Mouse (Mus musculus): ENCODE measurements around the gene 2610507B11Rik.

The 2610507B11Rik gene

DNA sequence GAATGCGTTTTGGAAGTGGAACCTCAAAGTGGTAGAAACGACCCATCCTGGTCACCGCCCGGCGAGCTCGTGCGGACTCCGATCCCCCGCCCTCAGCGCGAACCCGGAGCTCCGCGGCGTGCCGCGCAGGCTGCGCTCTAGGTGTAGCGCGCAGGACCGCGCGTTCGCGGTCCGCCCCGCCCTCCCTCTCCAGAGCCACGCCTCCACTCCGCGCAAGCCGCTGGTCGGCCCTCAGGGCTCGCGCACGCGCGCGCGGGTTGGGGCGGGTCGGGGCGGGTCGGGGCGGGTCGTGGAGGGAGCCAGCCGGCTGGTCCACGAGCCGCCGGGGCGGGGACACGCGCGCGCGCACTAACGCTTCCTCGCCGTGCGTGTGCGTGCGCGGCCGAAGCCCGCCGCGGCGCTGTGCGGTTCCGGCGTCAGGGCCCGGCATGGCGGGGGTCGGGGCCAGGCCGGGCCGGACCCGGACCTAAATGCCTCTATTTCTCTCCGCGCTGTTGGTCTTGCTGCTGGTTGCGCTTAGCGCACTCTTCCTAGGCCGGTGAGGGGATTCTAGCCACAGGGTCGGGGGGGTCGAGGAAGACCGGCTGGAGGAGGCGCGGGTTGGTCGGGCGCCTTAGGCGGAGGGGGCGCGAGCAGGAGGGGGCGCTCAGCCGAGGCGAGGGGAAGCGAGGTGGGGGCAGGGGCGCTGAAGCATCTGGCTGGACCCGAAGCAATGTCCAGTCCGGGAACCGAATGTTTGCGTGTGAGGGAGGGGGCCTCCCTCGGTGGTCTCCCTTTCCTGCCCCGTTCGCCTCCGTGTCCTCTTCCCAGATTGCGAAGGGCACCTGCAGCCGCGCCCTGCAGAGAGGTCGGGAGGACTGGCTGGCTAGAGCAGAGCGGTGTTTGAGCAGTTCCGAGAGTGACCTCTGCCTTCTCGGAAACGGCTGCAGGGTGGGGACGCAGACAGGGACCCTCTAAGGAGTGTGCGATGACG, at the start of gene 2610507B11Rik:
Gene 2610507B11Rik (plus strand): TSS at position 373 of the 973 bp plus-strand sequence.
- peak; percentile 98 for DNase-seq (ENCODE audit: low read depth)

DNA sequence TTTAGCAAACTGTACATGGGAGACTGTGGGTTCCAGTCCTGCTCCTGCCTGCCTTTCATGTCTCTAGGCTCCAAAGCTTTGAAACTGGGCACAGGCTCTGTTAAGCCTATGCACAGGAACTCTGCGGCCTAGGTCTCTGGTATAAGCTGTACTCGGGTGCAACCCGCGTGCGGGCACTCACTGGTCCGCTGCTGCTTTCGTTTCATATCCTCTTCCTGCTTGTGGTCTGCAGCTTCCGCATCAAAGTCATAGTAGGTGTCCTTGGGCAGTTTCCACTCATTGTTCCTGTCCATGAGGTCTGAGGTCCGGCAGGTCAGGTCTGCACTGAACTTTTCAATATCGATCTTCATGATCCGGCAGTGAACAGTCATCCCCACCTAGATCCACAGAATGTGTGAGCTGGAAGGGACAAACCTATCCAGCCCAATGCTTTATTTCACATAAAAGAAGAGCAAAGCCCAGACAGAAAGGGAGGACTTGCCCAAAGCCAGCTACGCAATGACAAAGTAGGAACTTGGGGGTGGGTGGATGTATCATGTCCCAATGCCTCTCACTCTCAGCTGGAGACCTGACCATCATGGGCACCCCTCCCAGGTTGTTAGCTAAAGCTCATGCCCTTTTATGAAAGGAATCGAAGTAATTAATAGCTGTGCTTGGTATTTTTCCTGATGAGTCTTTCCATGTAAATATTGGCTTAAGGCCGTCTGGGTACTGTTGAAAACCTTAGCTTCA, 48.3 kb upstream of the 2610507B11Rik start:
- DNase-seq (ENCODE audit: low read depth): no peak

DNA sequence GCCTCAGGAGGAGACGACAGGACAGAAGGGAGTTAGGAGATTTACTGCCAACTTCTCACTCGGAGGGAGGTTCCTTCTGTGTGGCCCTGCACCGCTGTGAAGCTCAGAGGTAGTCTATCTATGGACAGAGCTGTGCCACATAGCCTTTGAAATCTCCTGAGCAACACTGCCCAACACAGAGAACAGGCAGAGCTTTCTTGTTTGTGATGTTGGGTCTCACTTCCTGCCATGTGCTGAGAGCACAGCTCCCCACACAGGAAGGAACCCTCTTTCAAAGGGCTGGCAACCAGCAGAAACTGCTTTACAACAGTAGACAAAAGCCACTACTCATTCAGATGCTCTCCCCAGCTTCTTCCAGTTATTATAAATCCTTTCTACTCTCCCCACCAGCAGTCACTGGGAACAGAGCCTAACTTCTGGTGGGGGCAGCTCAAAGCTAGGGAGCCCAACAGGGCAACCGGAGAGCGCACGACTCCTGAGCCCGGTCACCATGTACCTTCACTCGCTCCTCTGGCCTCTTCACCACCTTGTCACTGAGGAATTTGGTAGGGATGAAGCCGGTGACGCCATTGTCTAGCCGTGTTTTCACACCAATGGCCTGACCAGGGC, 45.7 kb upstream of the 2610507B11Rik start:
- no peak for DNase-seq (ENCODE audit: low read depth)

- DNase-seq (ENCODE audit: low read depth): no peak
Measured at GRCm38 (mm10) chr11:78223586-78223985, 38.0 kb upstream of the 2610507B11Rik start.

GRCm38 (mm10) chr11:78231518-78231917, 30.0 kb upstream of the 2610507B11Rik start:
- DNase-seq (ENCODE audit: low read depth): no peak

DNA sequence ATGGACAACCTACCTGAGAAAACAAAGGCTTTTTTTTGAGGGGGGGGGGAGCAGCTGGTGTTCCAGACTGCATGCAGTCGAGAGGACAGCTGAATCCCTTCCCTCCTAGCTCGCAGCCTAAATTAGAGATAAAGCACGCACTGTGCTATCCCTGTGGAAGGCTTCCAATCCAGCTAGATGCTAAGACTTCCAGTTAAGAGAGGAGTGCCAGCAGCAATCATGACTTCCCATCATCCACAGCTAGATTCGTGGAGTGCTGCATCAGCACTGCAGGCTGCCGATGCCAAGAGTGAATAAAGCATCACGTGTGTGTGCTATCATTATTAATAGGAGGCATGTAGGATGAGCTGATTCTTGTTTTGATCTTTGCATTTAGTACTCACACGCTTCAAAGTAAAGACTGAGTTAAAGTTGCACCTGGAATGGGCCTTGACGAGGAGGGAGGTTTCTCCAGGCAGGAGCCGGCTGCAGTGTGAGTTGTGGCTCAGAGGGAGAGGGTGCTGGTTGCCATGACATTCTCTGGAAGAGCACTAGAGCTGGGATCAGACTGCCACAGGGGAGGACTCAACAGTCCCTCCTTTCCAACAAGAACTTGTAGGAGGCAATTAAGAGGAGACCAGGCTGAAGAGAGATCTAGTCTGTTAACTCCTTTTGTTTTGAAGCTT, 21.2 kb upstream of the 2610507B11Rik start:
- no peak for DNase-seq (ENCODE audit: low read depth)

- no peak for DNase-seq (ENCODE audit: low read depth)
Measured at GRCm38 (mm10) chr11:78245261-78245626, 16.3 kb upstream of the 2610507B11Rik start.

- peak; percentile 92 for DNase-seq (ENCODE audit: low read depth)
Measured at GRCm38 (mm10) chr11:78245627-78246317, 15.8 kb upstream of the 2610507B11Rik start, which contains the start of the genes Sdf2 and Supt6. TSS of gene Sdf2 (plus strand) at chr11:78245746. TSS of gene Supt6 (minus strand) at chr11:78245987.

GRCm38 (mm10) chr11:78246318-78247011, 15.1 kb upstream of the 2610507B11Rik start:
- no peak for DNase-seq (ENCODE audit: low read depth)

DNA sequence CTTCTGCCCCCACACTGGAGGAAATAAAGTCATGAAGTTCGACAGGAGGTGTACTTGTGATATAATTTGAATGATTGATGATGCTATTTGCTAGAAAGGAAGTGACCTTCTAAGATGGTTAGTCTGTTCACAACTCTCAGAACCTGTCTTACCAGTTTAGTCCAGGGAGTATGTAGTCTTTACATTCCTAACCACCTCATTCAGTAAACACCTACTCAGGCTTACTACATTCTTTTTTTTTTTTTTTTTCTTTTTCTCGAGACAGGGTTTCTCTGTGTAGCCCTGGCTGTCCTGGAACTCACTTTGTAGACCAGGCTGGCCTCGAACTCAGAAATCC, 14.6 kb upstream of the 2610507B11Rik start:
- no peak for DNase-seq (ENCODE audit: low read depth)

DNA sequence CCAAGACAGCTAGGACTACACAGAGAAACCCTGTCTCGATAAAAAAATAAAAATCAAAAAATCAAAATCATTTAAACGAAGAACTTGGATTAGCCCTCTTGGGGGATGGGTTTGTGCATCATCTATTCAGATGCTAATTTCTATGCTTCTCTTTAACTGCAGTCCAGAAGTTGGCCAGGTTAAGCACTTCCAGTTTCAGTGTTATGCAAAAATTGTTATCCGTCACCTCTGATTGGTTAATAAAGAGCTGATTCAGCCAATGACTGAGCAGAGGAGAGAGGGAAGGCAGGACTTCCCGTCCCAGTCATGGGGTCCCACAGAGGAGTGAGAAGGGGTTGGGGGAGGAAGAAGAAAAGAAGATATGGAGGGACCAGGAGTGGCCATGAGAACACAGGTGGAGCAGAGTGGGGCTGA, 13.8 kb upstream of the 2610507B11Rik start:
- DNase-seq (ENCODE audit: low read depth): no peak

DNA sequence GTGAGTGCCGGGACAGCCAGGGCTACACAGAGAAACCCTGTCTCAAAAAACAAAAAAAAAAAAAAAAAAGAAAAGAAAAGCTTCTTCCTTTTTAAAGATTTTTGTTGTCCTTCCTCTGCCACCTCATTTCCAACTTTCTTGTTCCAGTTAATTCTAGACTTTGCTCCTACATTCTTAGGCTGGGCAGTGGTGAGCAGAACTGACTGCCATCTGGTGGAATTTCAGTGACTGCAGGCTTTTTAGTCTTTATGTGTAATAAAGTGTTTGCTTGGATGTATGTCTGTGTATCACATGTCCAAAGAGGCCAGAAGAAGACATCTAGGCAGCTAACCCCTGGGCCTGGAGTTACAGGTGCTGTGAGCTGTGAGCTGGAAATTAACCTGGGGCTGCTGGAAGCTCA, 4.9 kb upstream of the 2610507B11Rik start:
- peak; percentile 36 for DNase-seq (ENCODE audit: low read depth)

DNA sequence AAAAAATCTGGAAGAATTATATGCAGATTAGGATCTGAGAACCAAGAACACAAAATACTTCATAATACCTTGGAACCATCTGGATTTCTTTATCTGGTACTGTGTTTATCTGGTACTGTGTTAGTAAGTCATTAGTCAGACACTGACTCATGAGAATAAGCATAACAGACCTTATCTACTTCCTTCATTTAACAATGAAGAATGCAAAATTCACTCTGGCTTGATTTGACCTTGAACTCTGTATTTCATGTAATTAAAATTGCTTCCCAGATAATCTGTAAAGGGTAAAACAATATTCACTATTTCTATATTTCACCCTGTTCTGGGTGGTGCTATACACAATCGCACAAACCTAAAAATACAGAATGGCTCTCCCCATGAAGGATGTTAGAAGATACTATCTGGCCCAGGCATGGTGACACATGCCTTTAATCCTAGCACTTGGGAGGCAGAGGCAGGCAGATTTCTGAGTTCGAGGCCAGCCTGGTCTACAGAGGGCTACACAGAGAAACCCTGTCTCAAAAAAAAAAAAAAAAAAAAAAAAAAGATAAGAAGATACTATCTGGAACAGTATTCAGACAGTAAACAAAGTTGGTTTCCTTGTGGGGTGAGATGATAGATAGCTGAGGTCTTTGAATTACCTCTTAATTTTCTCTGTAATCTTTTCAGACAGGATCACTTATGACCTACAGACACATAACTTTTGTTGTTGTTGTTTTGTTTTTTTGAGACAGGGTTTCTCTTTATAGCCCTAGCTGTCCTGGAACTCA, 878 bp upstream of the 2610507B11Rik start:
- DNase-seq (ENCODE audit: low read depth): peak; percentile 46

DNA sequence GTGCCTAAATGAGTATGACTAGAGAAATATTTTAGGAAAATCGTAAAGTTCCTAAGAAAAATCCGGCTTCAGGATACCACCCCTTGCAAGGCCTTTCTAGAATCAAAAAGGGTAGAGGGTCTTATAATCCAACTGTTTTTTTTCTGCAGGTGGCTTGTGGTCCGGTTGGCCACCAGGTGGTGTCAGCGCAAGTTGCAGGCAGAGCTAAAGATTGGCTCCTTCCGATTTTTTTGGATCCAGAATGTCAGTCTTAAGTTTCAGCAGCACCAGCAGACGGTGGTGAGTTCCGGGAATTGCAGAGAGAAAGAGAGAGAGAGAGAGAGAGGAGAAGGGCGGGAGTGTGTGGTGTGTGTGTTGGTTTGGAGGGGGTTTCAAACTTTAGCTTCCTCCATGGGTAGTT, 998 bp downstream of the 2610507B11Rik start:
- peak; percentile 89 for DNase-seq (ENCODE audit: low read depth)

DNA sequence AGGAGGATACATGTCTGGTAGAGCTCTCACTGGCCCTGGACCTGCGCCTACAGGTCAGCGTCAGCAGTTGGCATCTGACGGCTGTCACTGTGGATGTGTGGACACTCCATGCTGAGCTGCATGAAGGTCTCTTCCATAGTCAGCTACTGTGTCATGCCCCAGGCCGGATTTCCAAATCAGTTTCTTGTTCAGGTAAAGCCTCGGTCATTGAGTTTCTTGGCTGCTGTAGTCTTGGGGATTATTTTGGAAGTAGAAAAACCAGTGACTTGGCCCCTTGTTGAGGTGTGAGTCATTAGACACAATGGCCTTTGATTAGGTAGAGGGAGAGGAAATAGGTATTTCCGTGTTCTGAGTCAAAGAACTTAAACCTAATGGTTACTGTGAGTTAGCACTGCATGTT, 4.0 kb downstream of the 2610507B11Rik start:
- DNase-seq (ENCODE audit: low read depth): no peak

DNA sequence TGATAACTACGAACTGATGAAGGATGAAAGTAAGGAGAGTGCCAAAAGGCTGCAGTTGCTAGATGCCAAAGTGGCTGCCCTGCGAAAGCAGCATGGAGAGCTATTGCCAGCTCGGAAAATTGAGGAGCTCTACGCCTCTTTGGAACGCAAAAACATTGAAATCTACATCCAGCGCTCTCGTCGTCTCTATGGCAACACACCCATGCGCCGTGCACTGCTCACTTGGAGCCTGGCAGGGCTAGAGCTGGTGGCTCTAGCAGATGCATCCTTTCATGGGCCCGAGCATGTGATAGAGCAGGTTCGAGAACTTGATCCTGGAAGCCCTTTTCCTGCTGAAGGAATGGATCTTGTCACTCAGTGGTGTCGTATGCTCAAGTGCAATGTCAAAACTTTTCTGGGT, 10.4 kb downstream of the 2610507B11Rik start:
- DNase-seq (ENCODE audit: low read depth): no peak

GRCm38 (mm10) chr11:78275596-78275995, 14.0 kb downstream of the 2610507B11Rik start:
- no peak for DNase-seq (ENCODE audit: low read depth)

DNA sequence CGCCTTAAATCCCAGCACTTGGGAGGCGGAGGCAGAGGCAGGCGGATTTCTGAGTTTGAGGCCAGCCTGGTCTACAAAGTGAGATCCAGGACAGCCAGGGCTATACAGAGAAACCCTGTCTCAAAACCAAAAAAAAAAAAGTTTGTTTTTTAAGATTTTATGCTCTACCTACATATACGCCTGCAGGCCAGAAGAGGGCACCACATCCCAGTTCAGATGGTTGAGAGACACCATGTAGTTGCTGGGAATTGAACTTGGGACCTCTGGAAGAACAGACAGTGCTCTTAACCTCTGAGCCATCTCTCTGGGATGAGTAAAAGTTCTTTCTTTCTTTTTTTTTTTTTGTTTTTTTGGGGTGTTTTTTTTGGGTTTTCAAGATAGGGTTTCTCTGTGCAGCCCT, 14.6 kb downstream of the 2610507B11Rik start:
- DNase-seq (ENCODE audit: low read depth): peak; percentile 37

GRCm38 (mm10) chr11:78278853-78279252, 17.3 kb downstream of the 2610507B11Rik start:
- DNase-seq (ENCODE audit: low read depth): no peak

DNA sequence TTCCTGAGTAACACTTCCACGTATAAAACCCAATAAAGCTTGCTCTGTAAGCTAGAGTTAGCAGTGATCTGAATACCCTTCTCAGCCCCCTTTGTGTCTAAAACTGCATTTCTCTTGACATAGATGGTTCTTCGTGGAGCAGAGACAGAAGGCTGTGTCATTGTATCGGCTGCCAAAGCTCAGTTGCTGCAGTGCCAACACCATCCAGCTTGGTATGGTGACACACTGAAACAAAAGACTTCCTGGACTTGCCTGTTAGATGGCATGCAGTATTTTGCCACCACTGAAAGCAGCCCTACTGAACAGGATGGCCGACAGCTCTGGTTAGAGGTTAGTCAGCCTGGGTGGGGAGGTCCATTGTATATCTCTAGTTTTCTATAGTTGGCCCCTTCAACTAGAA, 18.0 kb downstream of the 2610507B11Rik start:
- DNase-seq (ENCODE audit: low read depth): no peak
